Mouse (Mus musculus) thymus, postnatal 0 days (tissue): ENCODE results near the gene Adra1b. TPM values are rescaled to one million over a fixed set of nuclear protein-coding genes. Genes with fewer than 3 reads are reported as not detected.

ENCODE experiments used
- DNase-seq: peaks from one replicate; pipeline ENCODE4 v3.0.0-alpha.2; 2015; ENCODE audit warnings: low spot score
- polyA plus RNA-seq: library from polyadenylated mRNA; unstranded; fragments of >200 nt; fragmentation: Nextera tagmentation; extraction: Ambion mirVana; gene quantifications from 2 replicates; pipeline ENCODE4 v1.2.1, GENCODE M21; 2015

Adra1b gene
- polyA plus RNA-seq, 1 experiment from 2014 or later = 0.36 TPM

DNA sequence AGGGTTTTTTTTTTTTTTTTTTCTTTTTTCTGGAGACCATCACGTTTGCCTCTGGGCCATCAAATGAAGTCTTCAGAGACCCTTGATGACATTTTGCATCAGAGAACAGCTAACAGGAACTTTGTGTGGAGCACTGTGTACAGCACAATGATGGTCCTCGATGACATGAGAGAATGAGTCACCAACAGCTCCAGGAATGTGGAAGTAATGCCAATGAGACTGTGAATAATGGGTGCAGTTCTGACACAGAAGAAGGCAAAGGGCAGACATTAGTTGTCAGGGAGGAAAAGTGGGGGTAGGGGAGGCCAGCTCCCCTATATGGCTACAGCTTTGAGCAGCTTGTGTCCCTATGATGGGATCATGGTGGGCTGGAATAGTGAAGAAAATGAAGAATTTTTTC is 5.7 kb downstream of the Adra1b start:
- DNase-seq = no peak

DNA sequence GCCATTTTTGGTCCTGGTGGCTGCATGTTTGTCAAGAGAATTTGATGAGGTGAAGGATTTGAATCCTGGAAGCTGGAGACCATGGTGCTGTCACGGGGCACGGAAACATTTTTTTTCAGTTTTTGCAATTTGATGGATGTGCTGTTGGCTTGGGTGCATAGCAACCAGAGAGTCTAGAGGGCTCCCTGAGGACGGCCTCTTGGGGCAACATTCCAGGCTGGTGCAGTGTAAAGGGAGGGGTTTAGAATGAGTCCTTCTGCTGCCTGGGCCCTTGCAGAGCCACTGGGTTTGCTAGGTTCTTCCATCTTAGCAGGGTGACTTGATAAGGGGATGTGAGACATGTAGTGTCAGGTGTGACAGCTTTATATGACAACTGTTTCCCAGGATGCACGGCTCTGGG is 8.5 kb downstream of the Adra1b start:
- no peak for DNase-seq

DNA sequence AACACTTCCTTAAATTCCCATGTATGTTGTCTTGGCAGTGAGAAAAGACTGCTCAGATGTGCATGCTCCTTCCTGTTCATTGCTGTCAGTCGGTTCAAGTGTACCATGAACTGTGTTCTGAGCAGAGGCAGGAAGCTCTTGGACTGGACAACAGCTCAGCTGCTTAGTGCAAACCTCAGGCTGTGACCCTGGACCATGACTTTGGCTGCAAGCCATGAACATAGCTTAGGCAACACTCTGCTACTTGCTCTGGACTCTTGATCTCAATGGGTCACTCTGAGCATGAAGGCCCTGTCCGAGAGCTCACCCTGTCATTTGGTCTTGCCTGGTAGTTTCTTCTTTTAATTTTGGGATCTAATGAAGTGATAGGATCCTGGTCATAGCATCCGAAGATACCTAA is 9.6 kb downstream of the Adra1b start:
- DNase-seq = no peak

DNA sequence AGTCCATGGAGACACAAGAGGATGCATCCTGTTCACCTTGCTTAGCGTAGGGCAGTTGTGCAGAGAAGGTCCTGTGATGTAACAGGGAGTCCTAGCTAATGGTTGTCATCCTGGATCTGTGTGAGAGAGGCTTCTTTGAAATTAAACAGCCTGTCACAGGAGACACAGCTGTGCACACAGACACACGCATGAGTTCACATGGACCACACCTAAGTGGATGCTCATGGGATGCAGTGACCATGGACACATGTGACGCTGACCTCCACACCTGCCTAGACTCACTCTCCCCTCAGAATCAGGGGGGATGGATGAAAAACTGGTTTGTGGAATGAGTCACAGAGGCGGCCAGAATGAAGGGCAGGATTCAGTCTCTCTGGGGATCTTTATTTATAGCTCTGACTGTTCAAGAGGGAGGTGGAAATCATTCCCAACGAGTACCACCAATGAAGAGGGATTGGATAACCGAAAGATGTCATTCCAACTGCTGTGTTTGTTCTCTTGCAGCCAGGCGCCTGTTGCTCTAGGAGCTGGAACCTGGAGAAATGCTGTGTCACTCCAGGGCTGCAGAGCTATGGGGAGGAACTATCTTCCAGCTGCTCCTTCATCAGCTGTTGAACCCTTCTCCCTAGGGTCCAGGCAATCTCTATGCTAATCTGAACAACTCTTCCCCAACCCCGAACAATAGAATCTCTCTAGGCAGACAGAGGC is 11.6 kb downstream of the Adra1b start:
- DNase-seq = no peak

DNA sequence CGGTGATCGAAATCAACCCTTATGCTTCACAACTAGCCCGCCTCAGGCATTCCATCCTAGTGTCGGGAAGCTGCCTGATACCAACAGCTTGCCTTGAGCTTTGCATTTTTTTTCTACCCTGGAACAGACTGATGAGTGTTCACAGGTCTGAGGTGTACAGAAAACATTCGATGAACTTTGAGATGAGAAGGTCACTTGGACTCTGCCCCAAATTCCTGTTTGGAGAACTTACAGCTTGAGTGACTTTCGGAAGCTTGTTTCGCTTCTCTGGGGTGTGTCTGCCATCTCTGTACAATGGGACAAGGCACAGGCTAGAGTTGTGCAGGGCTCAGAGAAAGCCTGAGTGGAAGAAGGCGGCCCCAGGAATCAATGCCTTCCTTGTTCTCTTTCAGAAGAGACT is 12.3 kb downstream of the Adra1b start:
- DNase-seq = no peak

DNA sequence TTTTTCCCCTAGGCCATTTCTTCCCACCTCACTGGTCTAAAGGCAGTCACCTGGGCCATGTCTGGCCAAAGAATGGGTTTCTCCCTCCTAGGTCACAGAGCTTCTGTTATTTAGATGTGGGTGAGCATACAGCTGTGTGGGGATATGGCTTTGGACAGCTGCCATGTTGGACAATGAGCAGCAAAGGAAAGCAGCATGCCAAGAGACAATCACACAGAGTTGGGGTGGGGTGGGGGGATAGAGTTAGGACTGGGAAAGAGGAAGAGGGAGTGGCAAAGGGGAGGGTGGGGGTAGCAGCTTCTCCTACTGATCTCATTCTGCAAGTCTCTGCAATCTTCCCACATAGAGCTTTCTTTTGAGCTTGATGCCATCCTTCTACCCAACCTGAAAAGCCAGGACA is 13.4 kb downstream of the Adra1b start:
- no peak for DNase-seq

DNA sequence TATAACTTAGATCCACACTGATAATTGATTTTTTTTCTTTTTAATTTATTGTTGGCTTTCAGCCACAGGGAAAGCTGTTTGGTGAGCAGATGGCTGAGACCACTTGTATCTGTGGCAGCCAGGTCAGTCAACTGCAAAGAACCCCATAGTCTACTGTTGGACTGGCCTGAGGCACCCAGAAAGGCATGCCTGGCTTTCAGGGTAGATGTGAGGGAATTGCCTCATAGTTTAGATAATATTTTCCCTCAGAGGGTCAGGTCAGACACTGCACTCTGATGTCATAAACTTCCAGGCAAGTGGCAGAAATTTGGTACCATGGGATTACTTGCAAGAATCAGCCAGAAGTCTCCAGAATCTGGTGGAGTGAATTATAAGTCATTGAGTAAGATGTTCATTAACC is 16.5 kb downstream of the Adra1b start:
- DNase-seq = no peak

DNA sequence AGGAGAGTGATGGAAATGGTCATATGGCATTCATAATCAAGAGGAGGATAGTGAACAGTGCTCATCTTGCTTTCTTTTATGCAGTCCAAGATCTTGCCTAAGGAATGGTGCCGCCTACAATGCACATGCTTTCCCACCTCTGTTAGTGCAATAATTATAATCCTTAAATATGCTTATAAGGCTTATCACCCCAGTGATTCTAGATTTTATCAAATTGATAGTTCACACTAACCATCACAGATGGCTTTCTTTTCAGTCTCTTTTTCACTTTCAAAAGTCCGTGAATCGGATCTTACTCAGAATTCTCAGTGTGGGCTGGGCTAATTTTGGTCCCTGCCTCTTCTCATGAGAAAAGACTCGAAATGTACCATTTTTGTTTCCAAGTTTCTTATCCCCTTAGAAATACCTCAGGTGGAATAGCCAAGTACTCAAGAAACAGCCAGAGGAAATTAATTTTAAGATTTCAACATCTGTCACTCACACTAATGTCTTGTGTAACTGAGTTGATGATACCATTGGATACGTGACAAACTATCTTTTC is 17.3 kb downstream of the Adra1b start:
- DNase-seq = no peak

DNA sequence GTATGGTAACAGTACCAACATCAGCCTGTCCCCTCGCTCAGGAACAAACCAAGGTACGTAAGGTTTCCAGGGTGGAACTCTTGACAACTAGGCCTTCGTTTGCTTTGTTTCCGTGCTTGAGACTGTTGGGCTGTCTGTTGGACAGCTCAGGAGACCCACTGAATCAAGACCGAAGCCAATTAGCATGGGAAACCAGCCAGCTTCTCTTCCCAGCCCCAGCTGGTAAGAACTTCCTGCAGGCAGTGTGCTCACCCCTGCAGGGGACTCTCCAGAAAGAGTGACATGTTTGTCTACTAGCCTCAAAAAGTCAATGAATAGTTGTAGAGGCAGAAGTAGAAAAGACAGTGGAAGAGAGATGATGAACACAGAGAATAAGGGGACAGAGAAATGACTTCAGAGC is 23.8 kb downstream of the Adra1b start:
- no peak for DNase-seq

DNA sequence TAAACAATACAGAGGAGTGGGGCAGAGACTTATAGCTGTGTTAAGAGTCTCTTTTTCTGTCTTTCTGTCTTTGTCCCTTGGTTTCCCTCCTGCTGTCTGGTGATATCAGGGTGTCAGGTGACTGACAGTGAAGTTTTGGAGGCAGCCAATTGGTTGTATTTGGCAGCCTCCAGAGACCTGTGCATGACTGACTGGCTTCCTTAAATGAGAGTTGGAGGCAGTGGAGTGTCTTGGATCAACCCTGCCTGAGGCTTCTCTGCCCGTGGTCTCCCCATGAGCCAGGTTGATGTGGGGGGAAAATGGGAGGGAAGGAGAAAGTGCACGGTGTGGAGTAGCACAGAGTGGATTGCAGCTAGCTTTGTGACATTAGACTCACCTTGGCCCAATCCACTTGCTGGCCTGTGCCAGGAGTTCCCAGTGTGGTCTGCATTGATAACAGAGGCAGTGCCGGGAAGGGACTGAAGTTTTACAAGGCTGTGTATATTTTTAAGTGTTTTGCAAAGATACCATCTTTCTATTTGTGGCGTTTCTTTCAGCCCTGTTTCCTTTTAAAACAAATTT is 33.2 kb downstream of the Adra1b start:
- no peak for DNase-seq

DNA sequence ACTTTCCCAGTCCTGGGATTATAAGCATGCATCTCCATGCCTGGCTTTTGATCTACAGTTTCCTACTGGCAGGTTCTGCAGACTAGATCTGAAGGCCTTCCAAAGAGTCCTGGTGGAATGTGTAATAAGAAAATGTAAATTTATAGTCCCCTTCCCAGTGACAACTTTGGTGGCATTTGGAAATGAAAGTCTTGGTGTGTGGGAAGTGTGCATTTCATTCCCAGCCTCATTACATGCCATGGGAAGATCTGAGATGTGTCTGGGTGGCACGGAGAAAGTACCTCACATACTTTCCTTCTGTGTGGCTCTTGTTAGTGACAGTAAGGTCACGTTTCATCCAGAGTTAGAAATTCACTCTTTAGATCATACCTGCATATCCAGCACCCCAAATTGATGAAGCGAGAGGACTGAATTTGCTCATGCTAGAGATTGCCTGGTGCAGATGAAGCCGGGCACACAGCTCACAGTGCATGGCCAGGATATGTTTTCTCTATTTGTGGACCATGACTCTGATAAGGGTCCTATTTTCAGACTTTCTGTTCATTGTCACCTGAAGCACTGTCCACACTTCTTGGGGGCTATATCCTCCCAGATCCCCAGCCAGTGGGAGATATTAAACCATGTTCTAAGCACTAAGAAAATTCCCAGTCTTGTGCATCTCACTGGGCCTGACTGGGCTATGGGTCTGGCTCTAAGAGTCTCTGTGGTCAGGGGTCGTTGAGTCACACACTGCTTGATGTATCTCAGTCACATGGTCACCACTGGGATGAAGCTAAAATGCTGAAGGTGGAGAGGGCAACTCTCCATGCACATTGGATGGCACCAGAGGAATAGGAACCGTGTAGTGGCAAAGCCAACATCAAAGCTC is 35.5 kb downstream of the Adra1b start:
- no peak for DNase-seq

DNA sequence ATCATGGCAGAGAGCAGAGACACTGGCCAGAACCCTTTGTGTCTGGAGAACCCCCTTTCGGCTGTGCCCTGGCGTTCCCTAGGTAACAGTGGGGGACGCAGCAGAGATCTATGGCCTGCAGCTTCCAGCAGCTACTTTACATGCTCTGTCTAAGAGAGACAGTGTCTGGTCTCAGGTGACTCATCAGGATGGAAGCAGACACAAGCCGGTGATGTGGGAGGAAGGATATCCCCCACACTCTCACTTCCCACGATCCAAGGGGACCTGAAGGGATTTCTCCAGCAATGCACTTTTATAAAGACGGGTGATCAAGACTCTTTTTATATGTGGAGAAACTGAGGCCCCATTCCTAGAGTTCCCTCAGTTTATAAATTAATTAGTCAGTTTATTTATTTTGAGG is 48.0 kb downstream of the Adra1b start:
- DNase-seq = no peak

DNA sequence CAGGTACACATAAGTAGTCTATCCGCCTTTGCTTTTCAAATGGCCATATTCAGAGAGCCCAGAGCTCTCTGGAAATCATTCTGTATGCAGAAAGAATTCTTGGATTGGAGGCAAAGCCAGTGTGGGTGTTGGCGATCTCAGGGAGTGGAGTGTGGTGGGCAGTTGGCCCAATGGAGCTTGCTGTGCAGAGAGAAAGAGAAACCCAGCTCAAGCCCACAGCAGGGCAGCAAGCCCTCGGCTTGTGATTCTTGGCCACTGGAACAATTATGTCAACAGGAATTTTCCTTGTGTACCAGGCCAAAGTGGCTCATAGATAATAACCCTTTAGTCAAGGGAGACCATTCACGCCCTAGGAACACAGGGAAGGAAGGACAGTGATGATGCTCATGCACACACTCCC is 53.0 kb downstream of the Adra1b start:
- DNase-seq = no peak

DNA sequence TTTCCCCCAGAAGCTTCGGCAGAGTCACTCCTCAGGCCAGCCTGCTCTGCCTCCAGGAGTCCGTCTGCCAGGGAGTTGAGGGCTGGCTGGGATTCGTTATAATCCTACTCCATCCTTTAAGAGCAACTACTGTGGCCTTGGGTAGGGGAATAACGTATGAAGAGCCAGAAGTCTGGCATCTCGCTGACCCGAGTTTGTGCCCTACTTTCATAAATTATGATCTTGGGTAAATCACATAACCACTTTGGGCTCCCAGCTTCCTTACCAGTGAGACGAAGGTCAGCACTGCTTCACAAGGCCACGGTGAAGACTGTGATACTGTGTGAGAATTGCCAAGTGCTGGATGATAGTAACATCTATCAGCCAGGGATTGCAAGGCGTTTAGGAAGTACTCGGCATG is 59.4 kb downstream of the Adra1b start:
- no peak for DNase-seq

DNA sequence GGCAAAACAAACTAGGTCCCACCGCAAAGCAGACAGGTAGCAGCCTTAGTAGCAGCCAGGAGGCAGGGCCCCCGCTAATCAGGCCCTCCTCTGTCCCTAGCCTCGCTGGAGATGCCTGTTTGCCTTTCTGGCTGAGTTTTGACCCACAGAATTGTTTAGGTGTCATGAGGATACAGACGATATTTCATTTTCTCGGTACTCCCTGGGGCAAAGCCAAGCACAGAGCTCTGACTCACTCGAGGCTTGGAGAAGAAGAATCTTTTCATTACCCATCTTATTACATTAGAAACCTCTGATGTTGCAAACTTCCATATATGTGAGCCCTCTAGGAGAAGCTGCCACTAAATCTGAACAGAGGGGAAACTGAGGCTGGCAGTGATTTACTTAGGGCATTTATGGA is 60.5 kb downstream of the Adra1b start:
- DNase-seq = no peak

DNA sequence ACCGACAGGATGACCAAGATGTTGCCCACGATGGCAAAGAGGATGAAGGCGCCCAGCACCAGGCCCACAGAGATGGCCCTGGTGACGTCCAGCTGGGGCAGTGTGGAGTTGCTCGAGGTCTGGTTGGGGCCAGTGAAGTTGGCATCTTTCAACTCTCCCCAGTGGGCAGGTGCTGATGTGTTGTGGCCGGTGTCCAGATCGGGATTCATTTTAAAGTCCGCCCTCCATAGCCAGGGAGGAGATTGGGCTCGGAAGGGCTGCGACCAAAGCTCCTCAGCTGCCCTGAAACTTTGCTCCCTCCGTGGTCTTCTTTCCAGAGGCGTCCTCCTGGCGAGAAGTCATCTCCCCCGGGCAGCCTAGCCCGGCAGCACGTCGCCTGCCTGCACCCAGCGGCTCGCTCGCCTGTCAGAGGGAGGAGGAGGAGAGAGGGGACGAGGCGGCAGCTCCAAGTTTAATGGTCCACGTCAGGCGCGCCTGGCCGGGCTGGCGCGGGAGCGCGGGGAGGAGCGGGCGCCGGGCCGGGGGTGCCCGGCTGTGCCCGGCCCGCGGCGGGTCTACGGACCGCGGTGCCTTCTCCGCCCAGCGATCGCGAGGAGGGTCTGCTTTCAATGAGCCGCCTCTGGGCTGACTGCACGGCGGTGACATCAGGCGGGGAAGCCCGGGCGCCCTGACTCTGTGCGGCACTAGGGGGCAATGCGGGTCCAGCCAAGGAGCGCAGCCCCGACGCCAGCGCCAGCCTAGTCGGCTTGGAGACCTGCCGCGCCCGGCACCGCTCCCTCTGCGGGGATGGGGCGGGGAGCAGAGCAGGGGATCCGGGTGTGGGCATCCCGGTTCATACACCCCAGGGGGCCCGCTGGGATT is 64.9 kb downstream of the Adra1b start:
- peak; percentile 31 for DNase-seq

DNA sequence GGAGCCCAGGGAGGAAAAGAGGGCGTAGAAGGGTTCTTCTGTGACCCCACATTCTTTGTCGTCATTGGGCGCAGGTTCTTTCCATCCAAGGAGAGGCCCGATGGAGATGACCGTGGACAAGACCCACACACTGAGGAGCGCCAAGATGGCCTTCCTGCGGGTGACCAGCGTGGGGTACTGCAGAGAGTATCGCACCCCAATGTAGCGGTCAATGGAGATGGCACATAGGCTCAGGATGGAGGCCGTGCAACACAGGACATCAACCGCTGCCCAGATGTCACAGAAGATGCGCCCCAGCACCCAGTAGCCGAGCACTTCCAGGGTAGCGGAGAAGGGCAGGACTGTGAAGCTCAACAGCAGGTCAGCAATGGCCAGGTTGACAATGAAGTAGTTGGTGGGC is 65.6 kb downstream of the Adra1b start:
- no peak for DNase-seq

DNA sequence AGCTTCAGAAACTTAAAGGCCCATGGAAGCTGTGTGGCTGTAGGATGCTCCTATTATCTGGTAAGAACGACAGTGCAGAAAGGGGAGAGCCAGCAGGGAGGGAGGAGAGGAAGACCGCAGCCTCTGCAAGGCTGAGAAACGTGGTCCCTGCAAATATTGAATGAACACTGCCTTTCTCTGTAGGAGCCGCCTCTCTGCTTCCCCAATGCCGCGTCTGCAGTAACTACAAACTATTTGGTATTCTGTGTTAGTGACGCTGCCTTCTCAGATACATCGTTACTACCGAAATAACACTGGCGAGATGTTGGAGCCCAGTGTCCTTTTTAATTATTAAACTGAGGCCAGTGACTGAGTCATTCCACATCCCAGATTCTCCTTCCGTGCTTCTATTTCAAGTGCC is 66.5 kb downstream of the Adra1b start:
- DNase-seq = no peak

DNA sequence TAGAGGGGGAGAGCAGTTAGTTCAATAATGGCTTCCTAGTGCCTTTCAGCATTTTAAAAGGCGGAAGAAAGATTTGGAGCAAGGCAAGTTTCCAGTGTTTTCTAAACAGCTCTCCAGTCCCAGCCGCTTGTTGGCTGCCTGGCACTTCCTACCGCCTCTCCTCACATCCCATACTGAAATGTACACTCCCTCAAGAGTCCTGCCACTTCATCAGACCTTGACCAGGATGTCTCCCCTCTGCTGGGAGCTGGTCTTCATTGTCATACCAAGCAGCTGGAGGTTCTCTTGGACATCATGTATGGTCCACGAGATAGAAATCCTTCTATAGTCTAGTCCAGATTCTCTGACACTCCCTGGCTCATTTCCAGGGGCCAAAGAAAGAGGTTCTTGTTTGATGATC is 69.5 kb downstream of the Adra1b start:
- no peak for DNase-seq

DNA sequence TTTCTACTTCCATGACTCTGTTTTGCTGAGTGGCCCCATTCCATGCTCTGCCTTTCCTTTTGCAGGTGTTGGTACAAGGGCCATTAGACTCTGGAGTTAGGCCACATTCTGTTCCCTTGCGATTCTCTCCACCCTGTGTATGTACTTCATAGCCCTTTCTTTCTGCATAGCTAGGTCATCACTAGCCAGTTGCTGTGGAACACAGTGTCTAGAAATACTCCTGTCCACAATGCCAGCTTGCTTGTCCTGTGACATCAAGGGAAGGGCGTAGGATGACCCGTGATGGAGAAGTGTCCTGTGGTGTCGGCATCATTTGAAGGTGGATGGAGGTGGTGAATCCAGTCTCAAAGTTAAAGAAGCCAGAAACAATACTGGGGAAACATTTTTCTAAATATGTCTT is 74.2 kb downstream of the Adra1b start:
- DNase-seq = no peak

DNA sequence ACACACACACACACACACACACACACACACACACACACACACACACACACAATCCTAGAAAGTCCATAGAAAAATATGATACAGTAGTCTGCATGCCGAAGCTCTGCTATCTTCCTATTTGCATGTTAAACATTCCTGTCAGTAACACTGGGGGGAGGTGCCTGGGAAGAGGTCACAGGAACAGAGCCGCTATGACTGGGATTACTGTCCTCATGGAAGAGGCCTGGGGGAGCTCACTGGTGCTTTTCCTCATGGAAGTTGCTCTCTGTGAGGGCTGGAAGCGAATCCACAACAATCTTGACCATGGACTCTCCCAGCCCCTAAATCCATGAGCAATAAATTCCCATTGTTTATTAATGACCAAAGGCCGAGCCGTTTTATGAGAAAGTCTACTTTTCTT is 77.7 kb downstream of the Adra1b start:
- no peak for DNase-seq
